Mouse (Mus musculus) hindbrain, embryonic 10.5 days (tissue): ENCODE results near the gene Umod. TPM values are rescaled to one million over a fixed set of nuclear protein-coding genes. Genes with fewer than 3 reads are reported as not detected.
A peak's percentile ranks its signal among the peaks of the same experiment; 100 is the strongest.

Experiments
- DNase-seq: peaks from one replicate; pipeline ENCODE4 v3.0.0-alpha.2; 2017; ENCODE audit warnings: low spot score
- H3K27ac ChIP-seq: fragments of 300-500 bp; sonication (generic); 2 replicates; pipeline ENCODE4 v1.5.1; 2016; ENCODE audit warnings: mild to moderate bottlenecking, moderate library complexity
- H3K27me3 ChIP-seq: fragments of 300-500 bp; sonication (generic); 2 replicates; pipeline ENCODE4 v1.6.1; 2016; ENCODE audit warnings: mild to moderate bottlenecking; ENCODE audit not compliant: poor library complexity, insufficient read depth, severe bottlenecking
- H3K36me3 ChIP-seq: fragments of 300-500 bp; sonication (generic); 2 replicates; pipeline ENCODE4 v1.6.1; 2016; ENCODE audit warnings: mild to moderate bottlenecking, moderate library complexity
- H3K4me1 ChIP-seq: fragments of 300-500 bp; sonication (generic); replicated peaks from 2 replicates; pipeline ENCODE4 v1.6.1; 2016; ENCODE audit warnings: mild to moderate bottlenecking
- H3K4me3 ChIP-seq: fragments of 300-500 bp; sonication (generic); 2 replicates; pipeline ENCODE4 v1.5.1; 2016; ENCODE audit warnings: mild to moderate bottlenecking, moderate library complexity
- H3K9me3 ChIP-seq: fragments of 300-500 bp; sonication (generic); 2 replicates; pipeline ENCODE4 v1.6.1; 2016; ENCODE audit warnings: mild to moderate bottlenecking, moderate library complexity
- WGBS: fragments of 180-500 bp; shearing (Covaris S2); methylation state at CpG from one replicate; pipeline ENCODE4 v1.1.7; 2016; 5-methylcytosine and 5-hydroxymethylcytosine counted together
- polyA plus RNA-seq: library from polyadenylated mRNA; unstranded; fragments of >200 nt; fragmentation: Nextera tagmentation; extraction: Ambion mirVana; gene quantifications from 2 replicates; pipeline ENCODE4 v1.2.1, GENCODE M21; 2016

Gene Umod
- polyA plus RNA-seq, 1 experiment from 2014 or later: not detected

DNA sequence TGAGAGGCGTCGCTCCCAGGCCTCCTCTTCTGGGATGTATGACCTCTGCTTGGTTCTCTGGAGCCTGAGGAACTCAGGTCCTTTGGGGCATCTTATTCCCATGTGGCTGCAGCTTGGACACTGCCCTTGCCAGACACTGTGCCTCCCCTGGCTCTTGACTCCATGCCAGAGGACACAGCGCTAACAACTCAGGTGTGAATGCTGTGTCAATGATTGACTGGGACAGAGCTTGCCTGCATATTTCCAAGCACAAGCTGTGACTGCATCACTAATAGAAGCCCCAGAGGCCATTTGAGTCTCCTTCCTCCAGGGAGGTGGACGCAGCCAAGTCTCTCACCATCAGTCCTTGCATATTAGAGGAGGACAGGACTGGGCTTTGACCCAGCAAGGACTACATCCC, 32.1 kb upstream of the Umod start:
- 92% methylated on average over 4 of the region's 4 CpGs for WGBS
- Histone ChIP-seq H3K4me1 (no peaks in the 10 kb centered on the region), H3K27me3 (no peaks in the 10 kb centered on the region), H3K36me3 (no peaks in the 10 kb centered on the region), H3K9me3 (no peaks in the 10 kb centered on the region), H3K27ac (no peak overlapping the region), H3K4me3 (no peak overlapping the region)
- DNase-seq: no peak

DNA sequence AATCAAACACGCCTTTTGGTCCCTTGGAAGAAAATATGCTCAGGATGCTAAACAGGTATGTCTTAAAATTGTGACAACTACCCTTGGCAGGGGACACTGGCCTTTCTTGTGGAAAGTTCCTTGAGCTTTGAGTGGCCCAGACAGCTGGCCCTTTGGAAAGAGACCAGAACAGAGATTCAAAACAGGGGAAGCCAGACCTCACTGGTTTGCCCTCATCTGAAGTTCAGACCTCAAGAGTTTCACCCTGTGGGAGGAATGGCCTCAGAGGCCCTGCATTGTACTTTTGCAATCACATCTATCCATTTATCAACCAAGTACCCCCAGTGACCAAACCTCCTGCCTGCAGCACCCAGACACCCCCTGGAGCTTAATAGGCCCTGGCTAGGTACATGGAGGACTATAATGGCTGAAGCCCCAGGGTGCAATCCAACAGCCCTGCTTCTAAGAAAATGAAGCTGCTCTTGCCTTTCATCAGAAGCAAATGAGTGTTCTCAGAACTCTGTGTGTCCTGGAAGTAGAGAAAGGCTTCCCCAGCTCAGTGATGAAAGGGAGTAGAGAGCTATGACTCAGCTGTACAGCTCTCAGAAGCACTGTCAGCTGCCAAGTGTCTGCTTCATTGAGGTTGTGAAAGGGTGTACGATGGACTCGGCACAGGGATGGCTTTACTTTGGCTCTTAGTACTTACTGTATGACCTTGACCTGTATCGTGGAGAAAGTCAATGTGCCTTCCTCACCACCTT, 11.1 kb upstream of the Umod start:
- 84% methylated on average over 4 of the region's 4 CpGs for WGBS
- H3K9me3 ChIP-seq: no peaks in the 10 kb centered on the region
- H3K4me1 ChIP-seq: no peaks in the 10 kb centered on the region
- H3K4me3 ChIP-seq: no peak overlapping the region
- no peak overlapping the region for H3K27ac ChIP-seq
- H3K27me3 ChIP-seq: no peaks in the 10 kb centered on the region
- no peak for DNase-seq
- H3K36me3 ChIP-seq: no peaks in the 10 kb centered on the region

DNA sequence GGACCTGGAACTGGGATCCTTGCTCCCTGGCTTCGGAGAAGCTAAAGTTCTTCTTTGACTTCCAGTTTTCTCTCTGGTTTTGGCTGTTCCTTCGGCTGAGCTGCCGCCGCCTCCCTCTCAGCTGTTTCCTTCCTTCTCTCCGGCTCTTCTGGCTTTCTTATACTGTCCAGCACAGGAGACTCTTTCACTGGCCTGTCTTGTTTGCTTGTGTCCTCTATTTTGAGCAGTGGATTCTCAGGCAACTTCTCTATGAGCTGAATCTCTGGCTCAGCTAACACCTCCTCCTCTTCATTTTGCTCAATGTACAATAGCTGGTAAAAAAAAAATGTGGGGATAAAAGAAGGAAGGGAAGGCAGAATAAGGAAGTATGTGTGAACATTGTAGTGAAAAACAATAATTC, 7.6 kb upstream of the Umod start:
- no peak overlapping the region for H3K4me3 ChIP-seq
- H3K9me3 ChIP-seq: no peaks in the 10 kb centered on the region
- no peak for DNase-seq
- H3K27me3 ChIP-seq: no peaks in the 10 kb centered on the region
- no peak overlapping the region for H3K27ac ChIP-seq
- H3K4me1 ChIP-seq: no peaks in the 10 kb centered on the region
- 90% methylated on average over 5 of the region's 5 CpGs for WGBS
- H3K36me3 ChIP-seq: no peaks in the 10 kb centered on the region

DNA sequence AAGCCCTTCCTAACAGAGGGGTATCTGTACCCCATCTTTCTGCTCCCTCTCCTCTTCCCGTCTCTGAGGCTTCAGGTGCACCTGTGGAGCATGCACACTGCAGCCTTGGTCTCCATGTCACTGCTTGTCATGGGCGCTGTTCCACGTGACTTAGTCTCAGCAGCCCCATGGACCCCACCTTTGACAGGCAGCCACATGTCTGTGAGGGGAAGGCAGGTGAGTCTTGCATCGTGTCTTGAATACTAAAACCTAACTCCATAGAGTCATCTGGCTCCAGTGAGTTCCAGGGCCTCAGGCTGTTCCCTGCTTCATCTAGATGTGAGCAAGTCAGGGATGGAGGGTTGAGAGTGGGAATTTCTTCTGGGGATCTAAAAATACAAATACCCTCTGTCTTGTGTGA, 5.1 kb upstream of the Umod start:
- Histone ChIP-seq H3K9me3 (no peaks in the 10 kb centered on the region), H3K27ac (no peak overlapping the region), H3K4me3 (no peak overlapping the region), H3K4me1 (no peaks in the 10 kb centered on the region), H3K36me3 (no peaks in the 10 kb centered on the region), H3K27me3 (no peaks in the 10 kb centered on the region)
- DNase-seq: no peak
- 88% methylated on average over 4 of the region's 4 CpGs for WGBS

DNA sequence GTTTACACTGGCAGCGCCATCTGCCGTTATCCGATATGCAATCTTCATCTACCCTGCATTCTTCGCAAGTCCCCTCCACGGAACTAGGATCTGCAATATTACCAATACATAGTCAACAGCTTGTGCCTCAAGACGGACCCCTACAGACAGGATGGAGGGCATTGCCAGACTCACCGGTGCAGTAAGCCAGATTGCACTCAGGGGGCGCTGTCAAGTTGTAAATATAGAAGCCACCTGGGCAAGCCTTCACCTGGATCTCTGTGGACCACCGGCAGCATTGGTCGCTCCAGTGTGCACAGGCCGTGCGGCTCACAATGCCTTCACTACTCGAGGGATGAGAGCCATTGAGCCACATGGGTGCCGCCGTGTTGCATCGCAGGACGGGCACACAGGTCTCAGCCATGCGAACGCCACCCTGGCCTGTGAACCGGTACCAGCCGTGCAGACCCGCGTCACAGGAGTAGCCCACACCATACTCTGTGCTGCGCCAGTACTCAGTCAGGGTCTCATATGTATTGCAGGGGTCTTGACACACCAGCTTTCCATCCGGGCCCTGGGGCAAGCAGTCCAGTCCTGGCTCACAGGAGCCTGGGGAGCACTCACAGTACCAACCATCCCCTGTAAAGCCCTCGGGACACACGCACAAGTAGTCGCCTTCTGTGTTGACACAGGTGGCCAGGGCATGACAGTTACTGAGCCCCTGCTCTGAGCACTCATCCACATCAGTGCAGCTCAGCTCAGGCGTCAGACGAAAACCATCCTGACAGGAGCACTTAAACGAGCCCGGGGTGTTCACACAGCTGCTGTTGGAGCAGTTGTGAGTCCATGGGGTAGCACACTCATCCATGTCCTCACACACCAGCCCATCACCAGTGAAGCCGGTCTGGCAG, 2.3 kb downstream of the Umod start:
- WGBS: 77% methylated on average over 33 of the region's 33 CpGs
- Histone ChIP-seq H3K27ac (no peak overlapping the region), H3K36me3 (no peaks in the 10 kb centered on the region), H3K27me3 (no peaks in the 10 kb centered on the region), H3K9me3 (no peaks in the 10 kb centered on the region), H3K4me3 (no peak overlapping the region), H3K4me1 (no peaks in the 10 kb centered on the region)
- DNase-seq: no peak

DNA sequence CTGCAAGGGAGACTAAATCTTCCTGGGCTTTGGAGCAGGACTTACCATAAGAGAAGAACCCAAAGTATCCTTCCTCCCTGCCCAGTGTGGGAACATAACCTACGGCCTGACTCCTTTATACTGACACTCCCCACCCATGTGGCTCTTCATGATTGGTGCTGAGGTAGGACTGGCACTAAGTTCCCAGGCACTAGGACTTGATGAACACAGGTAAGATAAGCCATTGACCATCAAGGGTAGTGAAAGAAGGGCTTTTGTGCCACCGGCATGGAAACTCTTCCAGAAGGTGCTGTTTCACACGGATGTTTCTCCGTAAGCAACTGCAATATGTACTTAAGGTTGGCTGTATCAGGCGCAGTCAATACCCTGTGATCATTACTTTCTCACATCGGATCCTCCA, 19.9 kb downstream of the Umod start, which contains the start of gene Gp2:
Gene Gp2, minus strand, starts transcription at position 101 of the 400 bp plus-strand sequence.
- Histone ChIP-seq H3K4me3 (no peak within 1 kb of the TSS), H3K27ac (no peak within 1 kb of the TSS), H3K27me3 (no peaks in the 10 kb centered on the region), H3K36me3 (no peaks in the 10 kb centered on the region), H3K4me1 (peaks cover 10% of the 10 kb centered on the region), H3K9me3 (no peaks in the 10 kb centered on the region)
- 93% methylated on average over 6 of the region's 6 CpGs for WGBS
- no peak for DNase-seq

DNA sequence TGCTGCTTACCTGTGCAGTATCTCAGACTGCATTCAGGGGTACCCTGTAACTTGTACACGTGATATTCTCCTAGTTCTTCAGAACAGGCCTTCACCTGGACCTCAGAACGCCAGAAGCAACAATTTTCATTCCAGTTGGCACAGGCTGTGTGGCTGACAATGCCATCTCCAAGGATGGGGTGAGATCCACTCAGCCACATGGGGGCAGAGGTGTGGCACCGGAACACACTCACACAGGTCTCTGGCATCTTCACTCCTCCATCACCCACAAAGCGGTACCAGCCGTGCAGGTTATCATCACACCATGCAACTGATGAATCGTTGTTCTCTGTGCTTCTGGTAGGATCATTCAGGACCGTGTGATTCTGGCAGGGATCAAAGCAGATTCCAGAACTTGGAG, 24.9 kb downstream of the Umod start:
- no peaks in the 10 kb centered on the region for H3K36me3 ChIP-seq
- H3K27me3 ChIP-seq: no peaks in the 10 kb centered on the region
- no peak overlapping the region for H3K27ac ChIP-seq
- WGBS: 87% methylated on average over 7 of the region's 7 CpGs
- no peaks in the 10 kb centered on the region for H3K9me3 ChIP-seq
- no peaks in the 10 kb centered on the region for H3K4me1 ChIP-seq
- no peak overlapping the region for H3K4me3 ChIP-seq
- DNase-seq: no peak

DNA sequence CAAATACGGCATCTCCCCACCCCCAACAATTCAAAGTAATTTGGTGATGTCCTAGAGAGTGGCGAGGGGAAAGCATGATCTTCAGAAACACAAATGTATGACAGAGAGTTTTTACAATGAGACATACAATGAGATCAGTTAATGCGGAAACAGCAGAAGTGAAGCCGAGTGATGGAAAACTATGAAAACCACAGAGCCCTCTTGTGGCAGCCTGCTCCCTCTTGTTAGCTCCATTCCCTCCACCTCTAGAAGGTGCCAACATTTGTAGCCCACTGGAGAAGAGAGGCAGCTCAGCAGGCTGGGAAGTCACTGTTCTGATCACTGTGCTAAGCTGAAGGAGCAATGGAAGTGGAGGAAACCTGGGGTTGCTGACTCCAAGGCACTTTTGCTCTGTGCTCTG, 35.2 kb downstream of the Umod start:
- Histone ChIP-seq H3K27me3 (no peaks in the 10 kb centered on the region), H3K9me3 (no peaks in the 10 kb centered on the region), H3K4me1 (no peaks in the 10 kb centered on the region), H3K4me3 (no peak overlapping the region), H3K36me3 (no peaks in the 10 kb centered on the region), H3K27ac (no peak overlapping the region)
- no peak for DNase-seq
- WGBS: 71% methylated on average over 4 of the region's 4 CpGs

DNA sequence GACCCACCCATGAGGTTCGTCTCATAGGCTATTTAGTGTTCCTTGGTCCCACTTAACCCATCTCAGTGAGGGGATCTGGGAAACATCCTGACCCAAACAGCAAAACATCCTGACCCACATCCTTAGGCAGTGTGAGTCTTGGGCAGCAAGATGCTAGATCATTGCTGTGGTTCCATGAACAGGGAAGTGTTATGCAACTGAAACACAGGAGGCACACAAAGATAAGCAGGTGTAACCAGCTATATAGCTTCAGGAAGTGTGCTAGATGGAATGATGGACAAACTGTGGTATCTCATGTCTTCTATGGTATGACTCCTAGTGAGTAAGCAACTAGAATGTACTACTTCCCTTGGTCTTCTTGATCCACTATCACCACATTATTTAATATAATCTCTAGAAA, 37.1 kb downstream of the Umod start:
- DNase-seq: no peak
- Histone ChIP-seq H3K4me1 (no peaks in the 10 kb centered on the region), H3K4me3 (no peak overlapping the region), H3K36me3 (no peaks in the 10 kb centered on the region), H3K27me3 (no peaks in the 10 kb centered on the region), H3K27ac (no peak overlapping the region), H3K9me3 (no peaks in the 10 kb centered on the region)
- WGBS: 93% methylated on average over 1 of the region's 1 CpGs

DNA sequence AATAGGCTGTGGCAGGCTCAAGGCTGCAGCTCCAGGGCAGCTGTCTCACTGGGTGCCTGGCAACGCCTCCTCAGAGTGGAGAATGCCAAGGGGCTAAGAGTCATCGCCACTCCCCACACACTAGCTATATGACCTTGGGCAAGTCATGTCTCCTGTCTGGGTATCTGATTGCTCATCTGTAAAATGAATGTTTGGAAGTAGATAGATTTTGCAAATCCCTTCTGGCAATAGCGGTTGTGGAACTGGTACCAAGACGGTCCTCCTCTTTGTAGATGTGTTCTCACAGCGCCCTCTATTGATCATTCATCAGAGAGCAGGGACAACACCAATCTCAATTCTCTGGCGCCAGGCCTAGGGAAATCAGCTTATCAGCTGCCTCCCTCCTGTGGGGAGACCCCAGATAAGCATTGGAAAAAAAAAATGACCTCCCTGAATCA, 51.9 kb downstream of the Umod start:
- DNase-seq: peak; percentile 61
- no peak overlapping the region for H3K27ac ChIP-seq
- H3K9me3 ChIP-seq: no peaks in the 10 kb centered on the region
- no peaks in the 10 kb centered on the region for H3K36me3 ChIP-seq
- H3K4me1 ChIP-seq: no peaks in the 10 kb centered on the region
- WGBS: 17% methylated on average over 6 of the region's 6 CpGs
- H3K27me3 ChIP-seq: no peaks in the 10 kb centered on the region
- H3K4me3 ChIP-seq: no peak overlapping the region

DNA sequence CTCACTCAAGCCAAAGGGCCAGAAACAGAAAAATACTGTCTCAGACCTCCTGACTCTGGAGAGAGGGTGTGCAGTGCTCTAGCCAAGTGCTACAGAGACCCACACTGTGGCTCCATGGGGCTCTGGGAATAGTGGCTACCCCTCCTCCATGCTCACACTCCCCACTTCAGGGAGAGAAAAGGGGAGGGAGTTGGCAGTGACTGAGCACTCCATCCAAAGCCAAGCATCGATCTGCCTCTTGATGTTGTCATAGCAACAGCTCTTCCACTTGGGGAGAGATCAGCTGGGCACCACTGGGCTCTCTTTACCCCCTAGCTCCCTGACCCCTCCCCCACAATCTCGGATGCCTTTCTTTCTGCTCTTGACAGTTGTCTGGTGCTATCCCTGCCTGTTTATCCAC, 58.4 kb downstream of the Umod start:
- peak; percentile 35 for DNase-seq
- H3K4me3 ChIP-seq: no peak overlapping the region
- 8% methylated on average over 2 of the region's 2 CpGs for WGBS
- H3K27me3 ChIP-seq: no peaks in the 10 kb centered on the region
- no peaks in the 10 kb centered on the region for H3K9me3 ChIP-seq
- H3K36me3 ChIP-seq: no peaks in the 10 kb centered on the region
- H3K4me1 ChIP-seq: peaks cover 13% of the 10 kb centered on the region
- peak overlapping the region; percentile 71 for H3K27ac ChIP-seq

DNA sequence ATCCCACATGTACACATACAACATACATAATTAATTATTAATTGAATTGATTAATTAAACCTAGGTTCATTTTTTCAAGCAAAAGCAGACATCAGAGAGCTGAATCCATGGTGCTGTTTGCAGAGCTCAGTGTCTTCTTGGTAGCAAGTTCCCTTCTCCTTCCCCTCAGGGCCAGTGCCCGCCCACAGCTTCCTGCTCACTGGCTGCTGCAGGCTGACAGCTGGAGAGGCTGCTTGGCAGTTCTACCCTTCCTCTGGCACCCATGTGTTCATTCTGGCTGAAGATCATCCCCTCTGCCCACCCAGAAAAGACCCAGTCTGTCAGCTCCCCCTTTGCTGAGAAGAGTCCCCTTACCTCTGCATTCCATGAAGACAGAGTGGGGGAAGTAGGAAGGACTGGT, 60.6 kb downstream of the Umod start:
- DNase-seq: no peak
- no peaks in the 10 kb centered on the region for H3K27me3 ChIP-seq
- H3K36me3 ChIP-seq: no peaks in the 10 kb centered on the region
- H3K27ac ChIP-seq: no peak overlapping the region
- 76% methylated on average over 1 of the region's 1 CpGs for WGBS
- H3K4me1 ChIP-seq: peaks cover 13% of the 10 kb centered on the region
- H3K4me3 ChIP-seq: no peak overlapping the region
- H3K9me3 ChIP-seq: no peaks in the 10 kb centered on the region
